Mouse (Mus musculus) liver, embryonic 13.5 days (tissue): ENCODE data around the gene Ces1e. TPM values are rescaled to one million over a fixed set of nuclear protein-coding genes. Genes with fewer than 3 reads are reported as not detected.
"Not testable (repeated sequence)": the region's sequence is repeated elsewhere in the genome, so short reads cannot be mapped to it uniquely, and the experiment has no call there.

Experiments used
- ATAC-seq: fragments of 200-750 bp; cut with Nextera tagmentation; 2 replicates; pipeline ENCODE4 v1.8.0; 2017; ENCODE audit warnings: low read depth, mild to moderate bottlenecking, moderate number of reproducible peaks, moderate library complexity
- DNase-seq: peaks from one replicate; pipeline ENCODE4 v3.0.0; 2022
- H3K27ac ChIP-seq: fragments of 300-500 bp; sonication (generic); 2 replicates; pipeline ENCODE4 v1.5.1; 2015; ENCODE audit warnings: moderate library complexity, mild to moderate bottlenecking, inconsistent platforms
- H3K27me3 ChIP-seq: fragments of 300-500 bp; sonication (generic); 2 replicates; pipeline ENCODE4 v1.6.1; 2015; ENCODE audit warnings: mild to moderate bottlenecking, inconsistent platforms
- H3K36me3 ChIP-seq: fragments of 300-500 bp; sonication (generic); 2 replicates; pipeline ENCODE4 v1.6.1; 2015; ENCODE audit warnings: mild to moderate bottlenecking, inconsistent platforms
- H3K4me1 ChIP-seq: fragments of 300-500 bp; sonication (generic); replicated peaks from 2 replicates; pipeline ENCODE4 v1.6.1; 2015; ENCODE audit warnings: inconsistent platforms
- H3K4me2 ChIP-seq: fragments of 300-500 bp; sonication (generic); 2 replicates; pipeline ENCODE4 v1.6.1; 2015; ENCODE audit warnings: inconsistent platforms, mild to moderate bottlenecking, moderate library complexity
- H3K4me3 ChIP-seq: fragments of 300-500 bp; sonication (generic); replicated peaks from 2 replicates; pipeline ENCODE4 v1.5.1; 2015; ENCODE audit warnings: mild to moderate bottlenecking, inconsistent platforms
- H3K9ac ChIP-seq: fragments of 300-500 bp; sonication (generic); 2 replicates; pipeline ENCODE4 v1.6.1; 2015; ENCODE audit warnings: mild to moderate bottlenecking, inconsistent platforms
- H3K9me3 ChIP-seq: fragments of 300-500 bp; sonication (generic); replicated peaks from 2 replicates; pipeline ENCODE4 v1.6.1; 2016; ENCODE audit warnings: inconsistent platforms
- WGBS: fragments of 180-500 bp; shearing (Covaris S2); methylation state at CpG from one replicate; pipeline ENCODE4 v1.1.7; 2015; ENCODE audit not compliant: insufficient replicate concordance; 5-methylcytosine and 5-hydroxymethylcytosine counted together
- polyA plus RNA-seq: library from polyadenylated mRNA; unstranded; fragments of >200 nt; fragmentation: Nextera tagmentation; extraction: Ambion mirVana; gene quantifications from 2 replicates; pipeline ENCODE4 v1.2.1, GENCODE M21; 2015

Gene Ces1e
- polyA plus RNA-seq, 1 experiment from 2014 or later, result 0.69 TPM

GRCm38 (mm10) chr8:93228673-93229370 lies 597 bp downstream of the Ces1e start:
- no peak overlapping the region for H3K27ac ChIP-seq
- ATAC-seq, result no peak

GRCm38 (mm10) chr8:93226471-93226870 lies 2.9 kb downstream of the Ces1e start:
- H3K4me2 ChIP-seq, H3K9me3 ChIP-seq, H3K4me3 ChIP-seq, DNase-seq, H3K27me3 ChIP-seq, H3K36me3 ChIP-seq, H3K4me1 ChIP-seq, H3K9ac ChIP-seq, ATAC-seq, H3K27ac ChIP-seq: not testable (repeated sequence)
- WGBS, result 79% methylated on average over 1 of the region's 1 CpGs

More at GRCm38 (mm10) chr8:93228673-93229370, 597 bp downstream of the Ces1e start:
- H3K9ac ChIP-seq, result no peak overlapping the region
- 0 out of 2 replicates have a peak, but pooled peaks cover 3% of the 10 kb centered on the region for H3K27me3 ChIP-seq
- H3K4me3 ChIP-seq, result no peak overlapping the region
- DNase-seq, result no peak
- no peaks in the 10 kb centered on the region for H3K4me1 ChIP-seq
- H3K9me3 ChIP-seq, result 0 out of 2 replicates have a peak, but pooled peaks cover 2% of the 10 kb centered on the region
- no peaks in the 10 kb centered on the region for H3K36me3 ChIP-seq
- no peak overlapping the region for H3K4me2 ChIP-seq
- 49% methylated on average over 11 of the region's 11 CpGs for WGBS

GRCm38 (mm10) chr8:93221896-93222295 lies 7.5 kb downstream of the Ces1e start:
- H3K9me3 ChIP-seq, result 0 out of 2 replicates have a peak, but pooled peaks cover 2% of the 10 kb centered on the region
- H3K4me2 ChIP-seq, result no peak overlapping the region
- H3K27ac ChIP-seq, result no peak overlapping the region
- no peak for ATAC-seq
- H3K4me1 ChIP-seq, result no peaks in the 10 kb centered on the region
- WGBS, result 51% methylated on average over 3 of the region's 3 CpGs
- H3K36me3 ChIP-seq, result no peaks in the 10 kb centered on the region
- no peak for DNase-seq
- no peak overlapping the region for H3K9ac ChIP-seq
- H3K4me3 ChIP-seq, result no peak overlapping the region
- H3K27me3 ChIP-seq, result 0 out of 2 replicates have a peak, but pooled peaks cover 3% of the 10 kb centered on the region

DNA sequence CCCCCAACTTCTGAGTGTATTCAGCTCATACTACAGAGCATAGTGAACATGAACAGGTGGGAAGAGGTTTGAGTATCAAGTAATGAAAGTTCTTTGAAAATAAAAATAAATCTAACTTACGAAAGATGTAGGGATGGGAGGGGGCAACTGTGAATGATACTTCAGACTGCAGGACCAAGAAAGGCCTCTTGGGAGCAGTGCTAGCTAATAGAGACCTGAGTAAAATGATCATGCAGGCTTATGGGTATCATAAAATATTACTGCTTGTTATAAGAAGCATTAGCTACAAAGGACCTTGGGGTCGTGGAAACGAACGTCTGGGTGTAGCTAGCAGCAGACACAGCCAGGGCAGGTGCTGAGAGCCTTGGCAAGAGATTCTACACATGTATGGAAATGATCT lies 11.6 kb downstream of the Ces1e start:
- no peaks in the 10 kb centered on the region for H3K4me1 ChIP-seq
- H3K9me3 ChIP-seq, result no peaks in the 10 kb centered on the region
- no peaks in the 10 kb centered on the region for H3K27me3 ChIP-seq
- no peak overlapping the region for H3K27ac ChIP-seq
- 53% methylated on average over 4 of the region's 4 CpGs for WGBS
- DNase-seq (no peak), ATAC-seq (no peak)
- no peak overlapping the region for H3K9ac ChIP-seq
- no peaks in the 10 kb centered on the region for H3K36me3 ChIP-seq
- no peak overlapping the region for H3K4me2 ChIP-seq
- no peak overlapping the region for H3K4me3 ChIP-seq

- Histone ChIP-seq H3K36me3 (no peaks in the 10 kb centered on the region), H3K27ac (no peak overlapping the region)
- no peak for DNase-seq
These were observed 12.0 kb downstream of the Ces1e start for GRCm38 (mm10) chr8:93217375-93217774.

DNA sequence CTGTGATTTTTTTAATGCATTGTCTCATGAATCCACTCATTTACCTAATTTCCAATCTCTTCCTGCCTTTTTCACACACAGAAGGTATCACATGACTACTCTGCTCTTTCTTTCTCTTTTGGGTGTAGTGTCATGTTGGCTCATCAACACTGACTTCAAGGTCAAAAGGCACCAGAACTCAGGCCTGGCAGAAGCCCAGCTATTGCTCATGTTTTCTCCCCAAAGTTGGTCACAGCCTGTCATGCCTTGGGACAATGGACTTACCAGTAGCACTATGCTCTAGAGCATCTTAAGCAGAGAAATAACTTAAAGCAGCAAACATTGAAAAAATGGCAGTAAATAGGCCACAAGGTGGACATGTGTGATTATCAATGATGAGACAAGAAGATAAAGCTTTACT lies 18.3 kb downstream of the Ces1e start:
- H3K27ac ChIP-seq, result no peak overlapping the region
- H3K9me3 ChIP-seq, result no peaks in the 10 kb centered on the region
- no peaks in the 10 kb centered on the region for H3K27me3 ChIP-seq
- no peak overlapping the region for H3K4me2 ChIP-seq
- no peak for DNase-seq
- no peaks in the 10 kb centered on the region for H3K36me3 ChIP-seq
- no peak overlapping the region for H3K4me3 ChIP-seq
- no peak overlapping the region for H3K9ac ChIP-seq
- ATAC-seq, result no peak
- no peaks in the 10 kb centered on the region for H3K4me1 ChIP-seq

More at GRCm38 (mm10) chr8:93217375-93217774, 12.0 kb downstream of the Ces1e start:
- H3K4me1 ChIP-seq, result no peaks in the 10 kb centered on the region
- no peaks in the 10 kb centered on the region for H3K27me3 ChIP-seq
- H3K4me3 ChIP-seq, result no peak overlapping the region
- no peaks in the 10 kb centered on the region for H3K9me3 ChIP-seq
- no peak overlapping the region for H3K9ac ChIP-seq
- H3K4me2 ChIP-seq, result no peak overlapping the region
- WGBS, result 34% methylated on average over 1 of the region's 1 CpGs
- no peak for ATAC-seq

- not testable (repeated sequence) for H3K9me3 ChIP-seq, H3K27me3 ChIP-seq, H3K9ac ChIP-seq, H3K4me3 ChIP-seq, DNase-seq, H3K4me1 ChIP-seq, H3K27ac ChIP-seq, H3K36me3 ChIP-seq, ATAC-seq, H3K4me2 ChIP-seq
- WGBS, result 57% methylated on average over 7 of the region's 7 CpGs
These were observed 30.3 kb downstream of the Ces1e start for GRCm38 (mm10) chr8:93199146-93199545.

DNA sequence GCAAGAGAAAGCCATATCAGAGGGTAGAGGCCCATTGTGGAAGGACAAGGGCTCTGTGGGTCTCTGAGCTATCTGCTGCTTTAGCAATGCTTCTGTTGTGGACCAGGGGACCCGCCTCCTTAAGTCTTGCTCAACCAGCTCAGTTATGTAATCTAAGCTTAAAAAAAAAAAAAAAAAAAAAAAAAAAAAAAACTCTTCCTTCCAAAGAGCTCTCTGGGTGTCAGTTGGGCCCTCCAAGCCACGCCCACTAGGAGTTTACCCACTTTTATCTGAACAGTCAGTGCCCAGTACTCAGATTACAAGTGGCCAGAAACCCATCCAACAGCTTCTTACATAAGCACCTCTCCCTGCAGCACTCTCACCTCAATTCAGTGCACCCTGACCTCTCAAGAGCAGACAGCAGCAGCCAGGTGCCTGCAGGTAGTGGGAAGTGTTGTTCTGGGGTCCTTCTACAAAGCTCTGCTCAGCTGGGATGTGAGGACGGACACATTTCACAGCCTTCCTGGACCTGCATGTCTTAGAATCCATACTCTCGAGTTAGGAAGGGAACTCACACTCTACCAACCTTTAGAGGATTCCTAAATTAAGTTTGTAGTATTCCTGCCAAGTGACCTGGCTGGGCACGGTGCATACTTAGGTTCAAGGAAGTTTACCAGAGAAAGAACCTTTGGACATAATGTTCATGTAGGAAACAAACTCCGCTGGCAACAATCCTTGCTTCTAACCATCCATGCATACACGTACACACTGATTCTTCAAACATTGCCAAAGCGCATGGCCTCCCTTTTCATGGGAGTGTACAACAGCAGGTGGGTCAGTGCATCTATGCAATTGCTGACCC lies 31.5 kb downstream of the Ces1e start, which contains the start of gene Ces1d:
Gene Ces1d, minus strand, starts transcription at position 154 of the 841 bp plus-strand sequence.
- 51% methylated on average over 8 of the region's 8 CpGs for WGBS
- Histone ChIP-seq H3K9me3 (no peaks in the 10 kb centered on the region), H3K36me3 (no peaks in the 10 kb centered on the region), H3K4me3 (no peak within 1 kb of the TSS), H3K9ac (no peak within 1 kb of the TSS), H3K27me3 (no peaks in the 10 kb centered on the region), H3K27ac (no peak within 1 kb of the TSS), H3K4me2 (peak within 1 kb of the TSS; percentile 6; the same call in 1 of the 2 replicates), H3K4me1 (no peaks in the 10 kb centered on the region)
- DNase-seq (no peak), ATAC-seq (0 out of 2 replicates have a peak, but pooled peaks have one; percentile 15)

- DNase-seq (no peak), ATAC-seq (no peak)
- Histone ChIP-seq H3K4me2 (no peak overlapping the region), H3K27me3 (no peaks in the 10 kb centered on the region), H3K9ac (no peak overlapping the region), H3K4me3 (no peak overlapping the region), H3K36me3 (no peaks in the 10 kb centered on the region), H3K4me1 (no peaks in the 10 kb centered on the region), H3K27ac (no peak overlapping the region), H3K9me3 (no peaks in the 10 kb centered on the region)
- WGBS, result 64% methylated on average over 5 of the region's 5 CpGs
These were observed 33.0 kb downstream of the Ces1e start for GRCm38 (mm10) chr8:93196436-93196835.

DNA sequence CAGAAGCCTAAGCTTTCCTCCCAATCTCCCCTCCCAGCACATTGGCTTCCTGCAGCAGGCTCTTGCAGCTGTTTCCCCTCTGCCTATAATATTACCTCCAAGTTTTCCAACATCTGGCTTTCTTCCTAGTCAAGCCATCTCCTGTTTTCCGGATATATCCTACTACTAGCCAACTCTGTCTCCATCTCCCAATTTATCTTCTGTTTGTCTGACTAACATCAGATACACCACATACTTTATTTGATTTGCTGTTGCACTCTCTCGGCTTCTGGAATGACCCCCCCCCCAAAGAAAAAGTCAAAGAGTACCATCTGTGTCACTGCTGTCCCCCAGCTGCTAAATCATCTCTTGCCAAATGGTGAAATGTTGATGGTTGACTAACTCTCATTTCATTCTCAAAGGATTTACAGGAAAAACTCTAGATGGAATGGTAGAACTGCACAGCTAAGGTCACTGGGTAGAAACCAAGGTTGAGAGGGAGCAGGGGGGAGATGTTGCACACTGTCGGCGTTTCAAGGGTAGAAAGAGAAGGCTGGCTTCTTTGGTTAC lies 48.8 kb downstream of the Ces1e start:
- no peak for DNase-seq
- Histone ChIP-seq H3K4me1 (no peaks in the 10 kb centered on the region), H3K27me3 (no peaks in the 10 kb centered on the region), H3K4me2 (no peak overlapping the region), H3K27ac (no peak overlapping the region), H3K9ac (no peak overlapping the region), H3K4me3 (no peak overlapping the region), H3K36me3 (no peaks in the 10 kb centered on the region), H3K9me3 (no peaks in the 10 kb centered on the region)
- WGBS, result 61% methylated on average over 4 of the region's 4 CpGs
- ATAC-seq, result no peak

GRCm38 (mm10) chr8:93176593-93176992 lies 52.8 kb downstream of the Ces1e start:
- ATAC-seq (no peak), DNase-seq (no peak)
- Histone ChIP-seq H3K9me3 (no peaks in the 10 kb centered on the region), H3K27ac (no peak overlapping the region), H3K4me3 (no peak overlapping the region), H3K9ac (no peak overlapping the region), H3K4me2 (no peak overlapping the region), H3K27me3 (no peaks in the 10 kb centered on the region), H3K36me3 (no peaks in the 10 kb centered on the region), H3K4me1 (no peaks in the 10 kb centered on the region)
- 10% methylated on average over 1 of the region's 1 CpGs for WGBS
